ENCODE assay signal across 31 mouse cellular contexts in genomic region chr9:123846490-123846889, GRCm38 (mm10). TPM values are rescaled to one million over a fixed set of nuclear protein-coding genes. Genes with fewer than 3 reads are reported as not detected.
A peak's percentile ranks its signal among the peaks of the same experiment; 100 is the strongest.
DNase-seq lines count a peak whose midpoint lies in the region; ATAC-seq and TF ChIP-seq lines count a peak whose summit lies in the region.
"Had no signal": no experiment of that assay in that cellular context is flagged by ENCODE, and none has a peak within 500 bp of the region (broad histone marks: within the 10 kb centered on the region; RNA-seq: fewer than 3 reads in every experiment).

No protein-coding gene starts in this region.

- H3K27me3 ChIP-seq in heart, embryonic 15.5 days = no peaks in the 10 kb centered on the region
- no peaks in the 10 kb centered on the region for H3K27me3 ChIP-seq in MEL (ENCODE audit: control insufficient read depth in 1 of 2, insufficient read depth in 2 of 2, low read length in 2 of 2)
- H3K27me3 ChIP-seq in liver, embryonic 16.5 days (ENCODE audit: control insufficient read depth, insufficient read depth, low read depth, low read length) = no peaks in the 10 kb centered on the region
- H3K27me3 ChIP-seq in midbrain, embryonic 16.5 days (ENCODE audit: control insufficient read depth, insufficient read depth, low read depth, low read length) = no peaks in the 10 kb centered on the region
- no peaks in the 10 kb centered on the region for H3K27me3 ChIP-seq in stomach, postnatal 0 days (ENCODE audit: control insufficient read depth, insufficient read depth, low read length)
- H3K27me3 ChIP-seq: embryonic facial prominence, embryonic 12.5 days; forebrain, embryonic 13.5 days; limb, embryonic 12.5 days; megakaryocyte, embryonic 14.5 days; neural tube, embryonic 13.5 days had no signal

- no peak for DNase-seq in heart, postnatal 4 days
- DNase-seq in MEL (ENCODE audit: low read depth, low spot score) = peak; percentile 29
- no peak for DNase-seq in Muller cell, postnatal 12 days (ENCODE audit: inconsistent ontology term)
- no peak for DNase-seq in stomach, postnatal 0 days (ENCODE audit: low spot score)
- DNase-seq: cerebellum, adult 2 months; cerebellum, postnatal 25 days; kidney, postnatal 36 days; lung, adult 2 months; lung, postnatal 14 days; midbrain, embryonic 14.5 days; retina, postnatal 1 day; right cerebral cortex, postnatal 25 days; thymus, postnatal 14 days had no signal

- WGBS in heart, embryonic 15.5 days = 24% methylated on average over 1 of the region's 1 CpGs
- WGBS in liver, embryonic 16.5 days (ENCODE audit: insufficient replicate concordance) = 29% methylated on average over 1 of the region's 1 CpGs
- WGBS in midbrain, embryonic 16.5 days = 98% methylated on average over 1 of the region's 1 CpGs
- WGBS in stomach, postnatal 0 days = 87% methylated on average over 1 of the region's 1 CpGs

- peaks cover 12% of the 10 kb centered on the region for H3K36me3 ChIP-seq in heart, embryonic 15.5 days
- H3K36me3 ChIP-seq in MEL (ENCODE audit: control insufficient read depth in 1 of 2, insufficient read depth in 2 of 2, low read length in 2 of 2) = peaks cover 0 to 18% of the 10 kb centered on the region in 2 experiments; a peak in 2 of 4 replicates
- peaks cover 5% of the 10 kb centered on the region; the same call in 1 of the 2 replicates for H3K36me3 ChIP-seq in liver, embryonic 16.5 days (ENCODE audit: control insufficient read depth, insufficient read depth)
- H3K36me3 ChIP-seq in midbrain, embryonic 16.5 days (ENCODE audit: control insufficient read depth, insufficient read depth, low read length) = 0 out of 2 replicates have a peak, but pooled peaks cover 3% of the 10 kb centered on the region
- peaks cover 7% of the 10 kb centered on the region; the same call in 1 of the 2 replicates for H3K36me3 ChIP-seq in stomach, postnatal 0 days (ENCODE audit: control insufficient read depth, insufficient read depth, low read length)

- peak overlapping the region; percentile 94 for H3K27ac ChIP-seq in heart, embryonic 15.5 days
- H3K27ac ChIP-seq in MEL (ENCODE audit: control insufficient read depth, low read depth, low read length) = no peak overlapping the region
- H3K27ac ChIP-seq in embryonic fibroblast, embryonic 13.5 days (ENCODE audit: insufficient read depth, low read length) = peak overlapping the region; percentile 82; the same call in 1 of the 2 replicates
- H3K27ac ChIP-seq in liver, embryonic 16.5 days (ENCODE audit: low read length) = peak overlapping the region; percentile 71
- H3K27ac ChIP-seq in midbrain, embryonic 16.5 days (ENCODE audit: low read length) = no peak overlapping the region
- no peak overlapping the region for H3K27ac ChIP-seq in stomach, postnatal 0 days (replicated peaks)
- H3K27ac ChIP-seq: embryonic facial prominence, embryonic 12.5 days; forebrain, embryonic 13.5 days; hindbrain, postnatal 0 days; limb, embryonic 12.5 days; neural tube, embryonic 13.5 days had no signal

- ATAC-seq in heart, embryonic 15.5 days (replicated peaks; ENCODE audit: insufficient number of reproducible peaks, insufficient read depth, low FRiP score, low read depth) = no peak
- peak; percentile 67 for ATAC-seq in liver, embryonic 16.5 days (ENCODE audit: low read depth)
- ATAC-seq in midbrain, embryonic 16.5 days = no peak
- no peak for ATAC-seq in stomach, postnatal 0 days (ENCODE audit: low FRiP score, low TSS enrichment)
- ATAC-seq: forebrain, embryonic 13.5 days; hindbrain, postnatal 0 days; intestine, postnatal 0 days had no signal

- no peak for TF ChIP-seq POLR2A in MEL (IDR thresholded peaks at IDR 0.05; ENCODE audit: control insufficient read depth in 1 of 2, insufficient read depth in 1 of 2, low read depth in 1 of 2, low read length in 2 of 2, poor library complexity in 1 of 2)
- no peak for TF ChIP-seq POLR2A in embryonic fibroblast, embryonic 13.5 days (IDR thresholded peaks at IDR 0.05; ENCODE audit: low read depth, low read length)

- no peak overlapping the region for H3K4me2 ChIP-seq in heart, embryonic 15.5 days
- H3K4me2 ChIP-seq in liver, embryonic 16.5 days (ENCODE audit: low read depth, low read length) = no peak overlapping the region
- no peak overlapping the region for H3K4me2 ChIP-seq in midbrain, embryonic 16.5 days (ENCODE audit: low read length)
- H3K4me2 ChIP-seq in stomach, postnatal 0 days (replicated peaks; ENCODE audit: low read depth) = no peak overlapping the region
- H3K4me2 ChIP-seq: embryonic facial prominence, embryonic 12.5 days; forebrain, embryonic 13.5 days; heart, embryonic 11.5 days; limb, embryonic 12.5 days; neural tube, embryonic 13.5 days had no signal

- no peaks in the 10 kb centered on the region for H3K9me3 ChIP-seq in heart, embryonic 15.5 days (replicated peaks)
- H3K9me3 ChIP-seq in MEL (replicated peaks; ENCODE audit: insufficient read depth, low read length) = no peaks in the 10 kb centered on the region
- no peaks in the 10 kb centered on the region for H3K9me3 ChIP-seq in liver, embryonic 16.5 days (replicated peaks; ENCODE audit: control insufficient read depth, low read length)
- H3K9me3 ChIP-seq in midbrain, embryonic 16.5 days (replicated peaks; ENCODE audit: control insufficient read depth, low read length, poor library complexity, severe bottlenecking) = no peaks in the 10 kb centered on the region
- H3K9me3 ChIP-seq in stomach, postnatal 0 days (ENCODE audit: control insufficient read depth, low read length) = no peaks in the 10 kb centered on the region
- H3K9me3 ChIP-seq: embryonic facial prominence, embryonic 12.5 days; forebrain, embryonic 13.5 days; limb, embryonic 12.5 days; megakaryocyte, embryonic 14.5 days; neural tube, embryonic 13.5 days had no signal

- TF ChIP-seq RAD21 in MEL (IDR thresholded peaks at IDR 0.05; ENCODE audit: low read depth, low read length) = no peak

- peaks cover 44% of the 10 kb centered on the region for H3K4me1 ChIP-seq in heart, embryonic 15.5 days (replicated peaks)
- peaks cover 4 to 14% of the 10 kb centered on the region in 2 experiments for H3K4me1 ChIP-seq in MEL (ENCODE audit: control insufficient read depth in 1 of 2, insufficient read depth in 2 of 2, low read length in 2 of 2)
- peaks cover 9% of the 10 kb centered on the region for H3K4me1 ChIP-seq in embryonic fibroblast, embryonic 13.5 days (ENCODE audit: control insufficient read depth, insufficient read depth, low read length)
- peaks cover 40% of the 10 kb centered on the region for H3K4me1 ChIP-seq in liver, embryonic 16.5 days (ENCODE audit: control insufficient read depth, low read depth, low read length)
- H3K4me1 ChIP-seq in midbrain, embryonic 16.5 days (ENCODE audit: control insufficient read depth, insufficient read depth, low read length) = peaks cover 4% of the 10 kb centered on the region
- H3K4me1 ChIP-seq in stomach, postnatal 0 days (replicated peaks; ENCODE audit: control insufficient read depth, insufficient read depth) = no peaks in the 10 kb centered on the region

- TF ChIP-seq CTCF in MEL (IDR thresholded peaks at IDR 0.05 in 2 of 3, conservative IDR thresholded peaks at IDR 0.05 in 1 of 3; ENCODE audit: control insufficient read depth in 1 of 3, insufficient read depth in 1 of 3, low read depth in 2 of 3, low read length in 3 of 3, poor library complexity in 1 of 3, severe bottlenecking in 1 of 3) = no peak
- TF ChIP-seq CTCF in embryonic fibroblast, embryonic 13.5 days (IDR thresholded peaks at IDR 0.05; ENCODE audit: borderline replicate concordance, insufficient read depth, low read length) = no peak
- no peak for TF ChIP-seq CTCF in stomach, postnatal 0 days (IDR thresholded peaks at IDR 0.05; ENCODE audit: low read depth)

- no peak overlapping the region for H3K9ac ChIP-seq in heart, embryonic 15.5 days
- no peak overlapping the region for H3K9ac ChIP-seq in MEL (ENCODE audit: control insufficient read depth, low read depth, low read length, poor library complexity, severe bottlenecking)
- H3K9ac ChIP-seq in liver, embryonic 16.5 days (ENCODE audit: low read depth, low read length) = no peak overlapping the region
- H3K9ac ChIP-seq in midbrain, embryonic 16.5 days (ENCODE audit: low read depth, low read length) = no peak overlapping the region
- H3K9ac ChIP-seq in stomach, postnatal 0 days (ENCODE audit: low read length) = no peak overlapping the region
- H3K9ac ChIP-seq: embryonic facial prominence, embryonic 12.5 days; forebrain, embryonic 13.5 days; limb, embryonic 12.5 days; neural tube, embryonic 13.5 days had no signal

- no peak overlapping the region for H3K4me3 ChIP-seq in heart, embryonic 15.5 days
- H3K4me3 ChIP-seq in MEL (ENCODE audit: control insufficient read depth in 1 of 2, insufficient read depth in 1 of 2, low read depth in 2 of 2, low read length in 2 of 2) = no peak overlapping the region
- H3K4me3 ChIP-seq in embryonic fibroblast, embryonic 13.5 days (ENCODE audit: insufficient read depth, low read length) = no peak overlapping the region
- no peak overlapping the region for H3K4me3 ChIP-seq in liver, embryonic 16.5 days (ENCODE audit: low read depth, low read length)
- no peak overlapping the region for H3K4me3 ChIP-seq in midbrain, embryonic 16.5 days (ENCODE audit: low read depth, low read length)
- no peak overlapping the region for H3K4me3 ChIP-seq in stomach, postnatal 0 days (ENCODE audit: low read depth, low read length)
- H3K4me3 ChIP-seq: embryonic facial prominence, embryonic 12.5 days; erythroblast, embryonic 14.5 days; forebrain, embryonic 13.5 days; limb, embryonic 12.5 days; myocyte; neural tube, embryonic 13.5 days had no signal

- H3K79me2 ChIP-seq in MEL (ENCODE audit: control insufficient read depth, insufficient read depth, low read length, poor library complexity) = peaks cover under 1% of the 10 kb centered on the region; the same call in 1 of the 2 replicates

- TF ChIP-seq EP300 in MEL (IDR thresholded peaks at IDR 0.05; ENCODE audit: low read depth in 1 of 2, low read length in 2 of 2) = peak in 1 of 2 experiments; percentile 54
- no peak for TF ChIP-seq EP300 in stomach, postnatal 0 days (optimal IDR thresholded peaks at IDR 0.05)

RNA-seq across cellular contexts. Expression of gene Fyco1, which starts 5.2 kb away (rescaled TPM):
- 30.9 and 33.4 TPM in 2 replicates for polyA plus RNA-seq in heart, embryonic 15.5 days (2015; fragmentation: Nextera tagmentation; extraction: Ambion mirVana)
- 100 to 1,000 TPM; 156 to 161 TPM for total RNA-seq in heart, postnatal 4 days (2021)
- total RNA-seq in MEL (2012; rRNA removed) = 1.2 and 1.6 TPM in 2 replicates
- 1 to 10 TPM in 1 of 2 experiments, not detected in 1; 2.7 TPM for polyA plus RNA-seq in MEL (2012; ENCODE audit: insufficient read depth in 1 of 2, insufficient read length in 2 of 2, low read depth in 1 of 2, low replicate concordance in 2 of 2, missing spikeins in 1 of 2)
- 25.2 and 29.2 TPM in 2 replicates for polyA plus RNA-seq in embryonic fibroblast, embryonic 13.5 days (2011; ENCODE audit: insufficient read length, low read depth, missing spikeins)
- 3.9 and 4.7 TPM in 2 replicates for polyA plus RNA-seq in liver, embryonic 16.5 days (2015; fragmentation: Nextera tagmentation; extraction: Ambion mirVana)
- polyA plus RNA-seq in midbrain, embryonic 16.5 days (2015; fragmentation: Nextera tagmentation; extraction: Ambion mirVana) = 18.1 and 18.2 TPM in 2 replicates
- polyA plus RNA-seq in stomach, postnatal 0 days (2015; fragmentation: Nextera tagmentation; extraction: Ambion mirVana) = 6.8 and 6.9 TPM in 2 replicates

RNA-seq across cellular contexts. Expression of gene Xcr1, which starts 15.3 kb away (rescaled TPM):
- not detected in 2 replicates for polyA plus RNA-seq in heart, embryonic 15.5 days (2015; fragmentation: Nextera tagmentation; extraction: Ambion mirVana)
- total RNA-seq in heart, postnatal 4 days (2021) = not detected
- total RNA-seq in MEL (2012; rRNA removed) = not detected in 2 replicates
- under 1 TPM in 1 of 2 experiments, not detected in 1; 0.01 TPM for polyA plus RNA-seq in MEL (2012; ENCODE audit: insufficient read depth in 1 of 2, insufficient read length in 2 of 2, low read depth in 1 of 2, low replicate concordance in 2 of 2, missing spikeins in 1 of 2)
- polyA plus RNA-seq in embryonic fibroblast, embryonic 13.5 days (2011; ENCODE audit: insufficient read length, low read depth, missing spikeins) = not detected in 2 replicates
- 0.02 and 0.06 TPM in 2 replicates for polyA plus RNA-seq in liver, embryonic 16.5 days (2015; fragmentation: Nextera tagmentation; extraction: Ambion mirVana)
- 0.04 TPM in 1 of 2 replicates, not detected in the other for polyA plus RNA-seq in midbrain, embryonic 16.5 days (2015; fragmentation: Nextera tagmentation; extraction: Ambion mirVana)
- 0.02 and 0.04 TPM in 2 replicates for polyA plus RNA-seq in stomach, postnatal 0 days (2015; fragmentation: Nextera tagmentation; extraction: Ambion mirVana)
- total RNA-seq: gastrocnemius, adult 8-10 months; hindbrain, postnatal 0 days; layer of hippocampus, adult 8-10 months; left cerebral cortex, postnatal 14 days had no signal
- polyA plus RNA-seq: cerebellum, adult 2 months; embryonic facial prominence, embryonic 12.5 days; erythroblast, embryonic 14.5 days; heart, embryonic 11.5 days; kidney, embryonic 14.5 days had no signal

RNA-seq across cellular contexts. Expression of gene Cxcr6, which starts 40.2 kb away (rescaled TPM):
- polyA plus RNA-seq in heart, embryonic 15.5 days (2015; fragmentation: Nextera tagmentation; extraction: Ambion mirVana) = 0.42 and 1.3 TPM in 2 replicates
- not detected for total RNA-seq in heart, postnatal 4 days (2021)
- total RNA-seq in MEL (2012; rRNA removed) = not detected in 2 replicates
- under 1 TPM in 1 of 2 experiments, not detected in 1; 0.04 TPM for polyA plus RNA-seq in MEL (2012; ENCODE audit: insufficient read depth in 1 of 2, insufficient read length in 2 of 2, low read depth in 1 of 2, low replicate concordance in 2 of 2, missing spikeins in 1 of 2)
- polyA plus RNA-seq in embryonic fibroblast, embryonic 13.5 days (2011; ENCODE audit: insufficient read length, low read depth, missing spikeins) = 0.91 and 4.1 TPM in 2 replicates
- polyA plus RNA-seq in liver, embryonic 16.5 days (2015; fragmentation: Nextera tagmentation; extraction: Ambion mirVana) = 0.13 and 0.22 TPM in 2 replicates
- 0.28 TPM in 1 of 2 replicates, not detected in the other for polyA plus RNA-seq in midbrain, embryonic 16.5 days (2015; fragmentation: Nextera tagmentation; extraction: Ambion mirVana)
- polyA plus RNA-seq in stomach, postnatal 0 days (2015; fragmentation: Nextera tagmentation; extraction: Ambion mirVana) = 0.41 and 0.44 TPM in 2 replicates
- total RNA-seq: gastrocnemius, adult 8-10 months; hindbrain, postnatal 0 days; layer of hippocampus, adult 8-10 months; left cerebral cortex, postnatal 14 days had no signal
- polyA plus RNA-seq: erythroblast, embryonic 14.5 days; hindbrain, postnatal 0 days had no signal

Comparison
In these comparisons a context has a peak if more than half of its experiments do, and no peak if none do; other contexts are left out.
1. H3K27ac ChIP-seq: peak in heart, embryonic 15.5 days (single experiment), embryonic fibroblast, embryonic 13.5 days (single experiment) and liver, embryonic 16.5 days (single experiment); none in MEL (single experiment), midbrain, embryonic 16.5 days (single experiment) and stomach, postnatal 0 days (single experiment).